Mouse (Mus musculus) lung, postnatal 0 days (tissue): ENCODE measurements around the gene H13. TPM values are rescaled to one million over a fixed set of nuclear protein-coding genes. Genes with fewer than 3 reads are reported as not detected.

Source experiments
- ATAC-seq: fragments of 200-750 bp; cut with Nextera tagmentation; 2 replicates; pipeline ENCODE4 v1.8.0; 2017; ENCODE audit warnings: moderate library complexity
- DNase-seq: peaks from one replicate; pipeline ENCODE4 v3.0.0-alpha.2; 2016; ENCODE audit warnings: low spot score
- H3K27ac ChIP-seq: fragments of 300-500 bp; sonication (generic); 2 replicates; pipeline ENCODE4 v1.5.1; 2014; ENCODE audit warnings: antibody characterized with exemption, mild to moderate bottlenecking, low read length, mixed read lengths
- H3K27me3 ChIP-seq: fragments of 300-500 bp; sonication (generic); replicated peaks from 2 replicates; pipeline ENCODE4 v1.6.1; 2014; ENCODE audit warnings: low read length, mixed read lengths; ENCODE audit not compliant: insufficient read depth
- H3K36me3 ChIP-seq: fragments of 300-500 bp; sonication (generic); 2 replicates; pipeline ENCODE4 v1.6.1; 2014; ENCODE audit warnings: low read length, mixed read lengths; ENCODE audit not compliant: insufficient read depth
- H3K4me1 ChIP-seq: fragments of 300-500 bp; sonication (generic); 2 replicates; pipeline ENCODE4 v1.6.1; 2014; ENCODE audit warnings: antibody characterized with exemption, low read depth, low read length, mixed read lengths; ENCODE audit not compliant: insufficient read depth
- H3K4me2 ChIP-seq: fragments of 300-500 bp; sonication (generic); replicated peaks from 2 replicates; pipeline ENCODE4 v1.6.1; 2014; ENCODE audit warnings: low read depth, mild to moderate bottlenecking, low read length, moderate library complexity, mixed read lengths
- H3K4me3 ChIP-seq: fragments of 300-500 bp; sonication (generic); 2 replicates; pipeline ENCODE4 v1.5.1; 2014; ENCODE audit warnings: low read depth, low read length
- H3K9ac ChIP-seq: fragments of 300-500 bp; sonication (generic); replicated peaks from 2 replicates; pipeline ENCODE4 v1.6.1; 2014; ENCODE audit warnings: low read depth, mild to moderate bottlenecking
- H3K9me3 ChIP-seq: fragments of 300-500 bp; sonication (generic); 2 replicates; pipeline ENCODE4 v1.6.1; 2016; ENCODE audit warnings: low read length, mixed read lengths
- CTCF ChIP-seq: IDR thresholded peaks from 2 replicates; pipeline ENCODE4 v1.5.1; 2016; ENCODE audit warnings: antibody characterized with exemption, mild to moderate bottlenecking
- EP300 ChIP-seq: IDR thresholded peaks from 2 replicates; pipeline ENCODE4 v1.6.1; 2016; ENCODE audit warnings: antibody characterized with exemption, mild to moderate bottlenecking, control low read depth
- WGBS: fragments of 180-500 bp; shearing (Covaris S2); extraction: QIAGEN DNeasy Blood & Tissue Kit; methylation state at CpG from one replicate; pipeline ENCODE4 v1.1.7; 2014; 5-methylcytosine and 5-hydroxymethylcytosine counted together
- polyA plus RNA-seq: library from polyadenylated mRNA; unstranded; fragments of >200 nt; fragmentation: Nextera tagmentation; extraction: Ambion mirVana; gene quantifications from 2 replicates; pipeline ENCODE4 v1.2.1, GENCODE M21; 2015

The H13 gene
- polyA plus RNA-seq, 1 experiment from 2014 or later, result 127 TPM

DNA sequence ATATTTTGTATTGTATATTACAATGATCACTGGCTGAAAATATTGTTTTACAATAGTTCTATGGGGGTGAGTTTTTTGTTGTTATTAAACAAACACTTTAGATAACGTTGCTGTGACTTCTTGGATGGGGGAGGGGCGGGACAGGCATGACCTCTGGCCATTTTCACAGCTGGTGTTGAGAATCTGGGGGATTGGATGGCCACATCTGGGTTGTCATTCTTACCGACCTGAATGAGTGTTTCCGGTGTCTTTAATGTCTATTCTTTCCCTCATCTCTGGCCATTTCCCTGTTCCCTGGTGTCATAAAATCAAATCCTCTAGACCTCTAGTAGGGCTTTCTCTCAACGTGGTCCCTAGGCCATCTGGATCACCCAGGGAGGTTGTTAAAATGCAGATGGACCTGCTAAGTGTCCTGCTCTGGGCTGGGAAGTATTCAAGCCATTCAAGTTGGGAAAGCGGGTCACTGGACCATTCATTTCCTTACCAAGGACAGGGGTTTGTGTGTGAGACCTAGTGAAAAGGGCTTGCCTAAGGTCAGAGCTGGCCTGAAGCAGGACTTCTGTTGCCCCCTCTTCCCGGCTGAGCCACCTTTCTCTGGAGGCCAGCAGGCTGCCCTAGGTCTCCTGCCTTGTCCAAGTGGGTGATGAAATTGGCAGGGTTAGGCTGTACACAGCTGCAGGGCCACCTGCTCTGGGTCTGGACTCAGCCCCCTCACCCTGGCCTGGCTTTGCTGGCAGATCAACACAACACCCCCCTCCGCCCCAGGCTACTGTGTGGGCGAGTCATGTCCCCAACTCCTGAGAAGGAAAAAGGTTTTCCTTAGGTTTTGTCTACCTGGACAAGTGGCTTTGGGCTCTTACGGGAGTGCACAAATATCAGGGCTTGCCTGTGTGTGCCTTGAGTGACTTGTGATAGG, 68.3 kb downstream of the H13 start:
- WGBS, result 9% methylated on average over 10 of the region's 10 CpGs
- peak overlapping the region; percentile 97 for H3K27ac ChIP-seq

DNA sequence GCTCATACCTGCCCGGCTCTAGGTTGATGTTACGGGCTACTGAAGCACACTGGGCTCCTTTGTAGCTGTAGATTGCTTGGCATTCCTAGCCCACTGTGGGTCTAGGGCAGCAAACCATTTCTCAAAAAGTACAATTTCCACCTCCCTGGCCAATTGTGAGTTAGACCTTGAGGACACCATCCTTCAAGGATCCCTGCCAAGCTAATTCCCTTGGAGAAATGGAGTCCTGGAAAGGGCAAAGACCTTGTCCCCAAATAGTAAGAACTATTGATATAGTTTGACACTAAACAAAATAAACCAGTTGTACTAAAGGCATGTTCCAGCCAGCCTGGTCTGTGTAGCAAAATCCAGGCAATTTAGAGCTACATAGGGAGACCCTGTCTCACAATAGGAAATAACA, 69.1 kb downstream of the H13 start:
- peaks cover 20% of the 10 kb centered on the region; the same call in 1 of the 2 replicates for H3K4me1 ChIP-seq
- 47% methylated on average over 2 of the region's 2 CpGs for WGBS
- H3K9ac ChIP-seq, result peak overlapping the region; percentile 96
- H3K36me3 ChIP-seq, result no peaks in the 10 kb centered on the region
- TF ChIP-seq EP300 (no peak), CTCF (no peak)
- no peaks in the 10 kb centered on the region for H3K9me3 ChIP-seq
- no peaks in the 10 kb centered on the region for H3K27me3 ChIP-seq
- DNase-seq (no peak), ATAC-seq (no peak)
- peak overlapping the region; percentile 87 for H3K4me3 ChIP-seq
- peak overlapping the region; percentile 74 for H3K4me2 ChIP-seq
- peak overlapping the region; percentile 97 for H3K27ac ChIP-seq

More for the DNA sequence above, 68.3 kb downstream of the H13 start:
- peaks cover 20% of the 10 kb centered on the region; the same call in 1 of the 2 replicates for H3K4me1 ChIP-seq
- ATAC-seq (no peak), DNase-seq (no peak)
- no peaks in the 10 kb centered on the region for H3K9me3 ChIP-seq
- H3K4me2 ChIP-seq, result peak overlapping the region; percentile 74
- H3K27me3 ChIP-seq, result no peaks in the 10 kb centered on the region
- TF ChIP-seq CTCF (no peak), EP300 (no peak)
- H3K36me3 ChIP-seq, result no peaks in the 10 kb centered on the region
- H3K4me3 ChIP-seq, result peak overlapping the region; percentile 87
- peak overlapping the region; percentile 96 for H3K9ac ChIP-seq

GRCm38 (mm10) chr2:152739031-152739841, 70.0 kb downstream of the H13 start:
- ATAC-seq, result peak; percentile 55
- WGBS, result 0% methylated on average over 31 of the region's 36 CpGs
- Histone ChIP-seq H3K9ac (peak overlapping the region; percentile 96), H3K4me1 (peaks cover 18% of the 10 kb centered on the region; the same call in 1 of the 2 replicates), H3K27me3 (no peaks in the 10 kb centered on the region), H3K9me3 (no peaks in the 10 kb centered on the region), H3K4me3 (peak overlapping the region; percentile 87), H3K4me2 (peak overlapping the region; percentile 74), H3K36me3 (no peaks in the 10 kb centered on the region), H3K27ac (peak overlapping the region; percentile 97)
- DNase-seq, result peak; percentile 94
- TF ChIP-seq CTCF (no peak), EP300 (no peak)

DNA sequence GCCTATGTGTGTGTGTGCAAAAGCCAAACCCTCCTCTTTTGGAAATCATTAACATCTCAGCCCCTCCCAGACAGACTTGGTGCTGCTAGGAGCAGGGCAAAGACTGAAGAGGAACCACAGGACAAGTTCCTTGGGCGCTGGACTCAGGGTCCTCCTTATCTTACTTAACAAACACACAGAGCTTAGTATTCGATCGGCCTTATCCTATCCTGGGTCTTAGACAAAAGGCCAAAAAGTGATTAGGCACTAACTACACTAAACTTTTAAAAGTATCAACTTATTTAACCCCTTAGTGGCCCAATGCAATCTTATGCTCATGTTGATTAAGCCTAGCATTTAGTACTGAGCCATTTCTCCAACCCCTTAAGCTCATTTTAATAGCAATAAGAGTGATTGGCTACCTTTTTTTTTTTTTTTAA, 70.6 kb downstream of the H13 start:
- Histone ChIP-seq H3K4me3 (0 out of 2 replicates have a peak overlapping the region, but pooled peaks have one; percentile 87), H3K27me3 (no peaks in the 10 kb centered on the region), H3K36me3 (no peaks in the 10 kb centered on the region), H3K4me2 (peak overlapping the region; percentile 74; the same call in 1 of the 2 replicates), H3K9ac (peak overlapping the region; percentile 36; the same call in 1 of the 2 replicates), H3K27ac (peak overlapping the region; percentile 97), H3K9me3 (no peaks in the 10 kb centered on the region), H3K4me1 (peaks cover 12% of the 10 kb centered on the region; the same call in 1 of the 2 replicates)
- TF ChIP-seq CTCF (no peak), EP300 (no peak; the same call in 1 of the 2 replicates)
- 6% methylated on average over 3 of the region's 3 CpGs for WGBS
- peak; percentile 20 for ATAC-seq
- peak; percentile 87 for DNase-seq

DNA sequence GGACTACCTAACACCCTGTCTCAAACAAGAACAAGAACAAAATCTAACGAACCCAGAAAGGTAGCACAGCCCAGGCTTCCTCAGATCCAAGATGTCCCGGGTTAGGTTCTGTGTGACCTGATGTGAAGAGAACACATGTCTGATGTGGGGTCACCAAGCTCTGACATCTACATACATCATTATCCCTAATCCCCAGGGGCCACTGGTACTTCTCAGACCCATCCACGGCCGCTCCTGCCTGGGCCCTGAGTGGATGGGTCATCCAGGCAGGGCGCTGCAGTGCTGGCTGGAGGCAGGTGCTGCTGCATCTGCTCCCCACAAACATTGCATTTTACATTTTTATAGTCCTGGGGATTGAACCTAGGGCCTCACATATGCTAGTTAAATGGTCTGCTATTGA, 71.2 kb downstream of the H13 start:
- Histone ChIP-seq H3K9ac (no peak overlapping the region), H3K27ac (peak overlapping the region; percentile 97), H3K36me3 (no peaks in the 10 kb centered on the region), H3K27me3 (no peaks in the 10 kb centered on the region), H3K4me3 (no peak overlapping the region), H3K4me2 (no peak overlapping the region), H3K9me3 (no peaks in the 10 kb centered on the region), H3K4me1 (peaks cover 12% of the 10 kb centered on the region; the same call in 1 of the 2 replicates)
- ATAC-seq, result no peak
- WGBS, result 63% methylated on average over 5 of the region's 5 CpGs
- no peak for TF ChIP-seq EP300
- no peak for DNase-seq
